Mouse (Mus musculus) liver, adult (tissue): Measurements from ENCODE around the gene Prss16.

Experiments used
- GATA4 ChIP-seq: IDR thresholded peaks from 2 replicates; pipeline ENCODE4 v1.6.1; 2014; ENCODE audit warnings: mild to moderate bottlenecking, low read length; ENCODE audit not compliant: insufficient replicate concordance

The Prss16 gene

DNA sequence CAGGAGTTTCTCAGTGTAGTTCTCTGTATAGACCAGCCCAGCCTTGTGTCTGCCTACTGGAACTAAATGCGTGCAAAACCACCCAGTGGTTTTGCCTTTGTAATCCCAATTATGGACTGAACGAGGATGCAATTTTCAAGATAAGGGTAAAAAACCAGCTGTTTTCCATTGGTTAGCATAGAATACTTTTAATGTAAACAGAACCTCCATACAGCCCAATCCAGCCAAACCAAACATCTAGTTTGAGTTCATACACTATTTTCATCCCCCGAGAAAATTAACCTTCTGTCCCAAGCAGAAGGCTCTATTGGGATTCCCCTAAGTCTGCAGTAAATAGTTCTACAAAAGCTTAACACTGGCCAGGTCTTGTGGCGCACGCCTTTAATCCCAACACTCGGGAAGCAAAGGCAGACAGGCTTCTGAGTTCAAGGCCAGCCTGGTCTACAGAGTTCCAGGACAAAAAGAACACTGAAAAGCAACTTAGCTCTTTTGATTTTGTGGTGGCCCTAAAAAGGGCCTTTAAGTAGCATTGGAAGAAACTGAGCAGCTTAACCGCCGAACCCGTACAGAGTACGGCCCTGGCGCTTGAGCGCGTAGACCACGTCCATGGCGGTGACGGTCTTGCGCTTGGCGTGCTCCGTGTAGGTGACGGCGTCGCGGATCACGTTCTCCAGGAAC is 31.1 kb upstream of the Prss16 start:
- TF ChIP-seq GATA4, result no peak

- no peak for TF ChIP-seq GATA4
Measured at GRCm38 (mm10) chr13:22039951-22040463, 30.5 kb upstream of the Prss16 start.

GRCm38 (mm10) chr13:22039364-22039763 is 29.8 kb upstream of the Prss16 start:
- no peak for TF ChIP-seq GATA4

GRCm38 (mm10) chr13:22037415-22037814 is 27.9 kb upstream of the Prss16 start:
- TF ChIP-seq GATA4, result no peak

- no peak for TF ChIP-seq GATA4
Measured at GRCm38 (mm10) chr13:22036986-22037385, 27.4 kb upstream of the Prss16 start.

GRCm38 (mm10) chr13:22036149-22036956 is 26.8 kb upstream of the Prss16 start:
- TF ChIP-seq GATA4, result no peak

- peak; percentile 39; the same call in 1 of the 2 replicates for TF ChIP-seq GATA4
Measured at GRCm38 (mm10) chr13:22035267-22036148, 26.0 kb upstream of the Prss16 start, which contains the start of the genes Hist1h2ah and Hist1h2bk. Hist1h2ah (minus strand) TSS chr13:22035568. Hist1h2bk (plus strand) TSS chr13:22035870.

GRCm38 (mm10) chr13:22034443-22035266 is 25.1 kb upstream of the Prss16 start:
- no peak for TF ChIP-seq GATA4

DNA sequence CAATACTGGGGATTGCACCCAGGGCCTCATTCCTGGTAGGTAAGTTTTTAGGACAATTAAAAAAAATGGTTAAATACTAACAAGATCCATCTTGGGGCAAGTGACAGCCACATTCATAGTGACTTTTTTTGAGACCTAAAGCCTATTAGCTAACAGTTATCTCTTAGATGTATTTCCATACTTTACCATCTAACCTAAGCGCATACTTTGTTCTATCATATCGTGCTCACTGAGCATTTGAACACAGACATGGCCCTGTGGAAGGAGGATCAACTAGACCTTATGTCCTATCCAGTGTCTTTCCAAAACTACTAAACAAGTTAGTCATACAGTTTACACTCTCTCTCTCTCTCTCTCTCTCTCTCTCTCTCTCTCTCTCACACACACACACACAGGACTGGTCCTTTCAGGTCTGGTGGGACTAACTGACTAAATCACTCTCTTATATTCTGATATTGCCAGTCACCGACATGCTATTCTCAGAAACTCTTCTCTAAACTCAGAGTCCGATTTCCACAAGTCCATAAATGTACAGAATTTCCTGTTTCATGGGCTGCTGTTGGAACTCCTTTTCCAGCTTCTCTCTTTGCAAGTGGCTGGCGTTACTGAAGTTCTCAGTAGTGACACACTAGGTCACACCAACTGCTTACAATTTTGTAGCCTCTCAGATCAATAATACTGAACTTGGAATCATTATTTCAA is 24.4 kb upstream of the Prss16 start:
- no peak for TF ChIP-seq GATA4

DNA sequence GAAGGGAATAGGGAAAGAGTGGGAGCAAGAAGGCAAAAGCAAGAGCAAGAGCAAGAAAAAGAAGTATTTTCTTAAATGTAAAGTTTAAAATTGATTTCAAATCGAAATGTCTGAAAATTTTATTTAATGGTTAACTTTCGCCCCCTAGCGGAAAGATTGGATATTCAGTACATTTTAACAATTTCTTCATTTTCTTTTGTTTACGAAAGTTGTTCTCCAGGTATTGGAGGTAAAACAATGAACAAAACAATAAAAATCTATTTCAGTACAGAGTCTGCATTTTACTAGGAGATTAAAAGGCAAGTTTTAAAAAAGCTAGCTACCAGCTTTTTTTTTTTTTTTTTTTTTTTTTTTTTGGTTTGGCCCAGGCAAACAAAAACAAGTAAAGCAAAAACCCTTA is 21.0 kb upstream of the Prss16 start:
- TF ChIP-seq GATA4, result no peak

- no peak for TF ChIP-seq GATA4
Measured at GRCm38 (mm10) chr13:22029928-22030327, 20.4 kb upstream of the Prss16 start.

- no peak for TF ChIP-seq GATA4
Measured at GRCm38 (mm10) chr13:22028673-22029460, 19.3 kb upstream of the Prss16 start.
